Mouse (Mus musculus): ENCODE data around the gene Rnf126. TPM values are rescaled to one million over a fixed set of nuclear protein-coding genes. Genes with fewer than 3 reads are reported as not detected.

Gene Rnf126
- polyA plus RNA-seq, 1 experiment from 2014 or later: 77.0 TPM

GRCm38 (mm10) chr10:79743161-79743560, 23.6 kb downstream of the Rnf126 start:
- Histone ChIP-seq H3K9ac (replicated peaks; ENCODE audit: low read length) (no peak overlapping the region), H3K4me3 (ENCODE audit: low read length) (no peak overlapping the region), H3K9me3 (ENCODE audit: low read length) (peaks cover 27% of the 10 kb centered on the region), H3K36me3 (ENCODE audit: insufficient read depth, low read length) (peaks cover 61% of the 10 kb centered on the region), H3K4me1 (ENCODE audit: insufficient read depth, low read length) (peaks cover 11% of the 10 kb centered on the region), H3K27ac (ENCODE audit: low read length) (no peak overlapping the region), H3K27me3 (ENCODE audit: insufficient read depth, low read length) (no peaks in the 10 kb centered on the region), H3K4me2 (replicated peaks; ENCODE audit: low read depth, low read length) (no peak overlapping the region)
- WGBS: 91% methylated on average over 11 of the region's 11 CpGs
- no peak for ATAC-seq (ENCODE audit: low FRiP score, low TSS enrichment)

- H3K27ac ChIP-seq (ENCODE audit: low read length): no peak overlapping the region
- no peak overlapping the region for H3K4me2 ChIP-seq (replicated peaks; ENCODE audit: low read depth, low read length)
- H3K9ac ChIP-seq (replicated peaks; ENCODE audit: low read length): no peak overlapping the region
- H3K4me1 ChIP-seq (ENCODE audit: insufficient read depth, low read length): peaks cover 7% of the 10 kb centered on the region
- H3K36me3 ChIP-seq (ENCODE audit: insufficient read depth, low read length): peaks cover 84% of the 10 kb centered on the region
- 76% methylated on average over 11 of the region's 11 CpGs for WGBS
- no peaks in the 10 kb centered on the region; the same call in 1 of the 2 replicates for H3K27me3 ChIP-seq (ENCODE audit: insufficient read depth, low read length)
- H3K4me3 ChIP-seq (ENCODE audit: low read length): no peak overlapping the region
- no peak for ATAC-seq (ENCODE audit: low FRiP score, low TSS enrichment)
- peaks cover 50% of the 10 kb centered on the region for H3K9me3 ChIP-seq (ENCODE audit: low read length)
Observed at GRCm38 (mm10) chr10:79740863-79741262, 25.9 kb downstream of the Rnf126 start.

- no peak overlapping the region for H3K27ac ChIP-seq (ENCODE audit: low read length)
- no peak for ATAC-seq (ENCODE audit: low FRiP score, low TSS enrichment)
- H3K4me2 ChIP-seq (replicated peaks; ENCODE audit: low read depth, low read length): no peak overlapping the region
- H3K4me1 ChIP-seq (ENCODE audit: insufficient read depth, low read length): 0 out of 2 replicates have a peak, but pooled peaks cover 5% of the 10 kb centered on the region
- peaks cover 59% of the 10 kb centered on the region for H3K9me3 ChIP-seq (ENCODE audit: low read length)
- H3K36me3 ChIP-seq (ENCODE audit: insufficient read depth, low read length): peaks cover 97% of the 10 kb centered on the region
- H3K9ac ChIP-seq (replicated peaks; ENCODE audit: low read length): no peak overlapping the region
- H3K4me3 ChIP-seq (ENCODE audit: low read length): no peak overlapping the region
- 97% methylated on average over 28 of the region's 28 CpGs for WGBS
- H3K27me3 ChIP-seq (ENCODE audit: insufficient read depth, low read length): no peaks in the 10 kb centered on the region; the same call in 1 of the 2 replicates
Observed at GRCm38 (mm10) chr10:79739234-79739633, 27.5 kb downstream of the Rnf126 start.

- Histone ChIP-seq H3K9ac (replicated peaks; ENCODE audit: low read length) (no peak overlapping the region), H3K9me3 (ENCODE audit: low read length) (peaks cover 59% of the 10 kb centered on the region), H3K27me3 (ENCODE audit: insufficient read depth, low read length) (no peaks in the 10 kb centered on the region; the same call in 1 of the 2 replicates), H3K4me3 (ENCODE audit: low read length) (no peak overlapping the region), H3K36me3 (ENCODE audit: insufficient read depth, low read length) (peaks cover 98% of the 10 kb centered on the region), H3K27ac (ENCODE audit: low read length) (no peak overlapping the region), H3K4me2 (replicated peaks; ENCODE audit: low read depth, low read length) (no peak overlapping the region), H3K4me1 (ENCODE audit: insufficient read depth, low read length) (0 out of 2 replicates have a peak, but pooled peaks cover 5% of the 10 kb centered on the region)
- no peak for ATAC-seq (ENCODE audit: low FRiP score, low TSS enrichment)
- WGBS: 91% methylated on average over 10 of the region's 10 CpGs
Observed at GRCm38 (mm10) chr10:79738259-79738658, 28.5 kb downstream of the Rnf126 start.

- Histone ChIP-seq H3K27me3 (ENCODE audit: insufficient read depth, low read length) (no peaks in the 10 kb centered on the region; the same call in 1 of the 2 replicates), H3K4me3 (ENCODE audit: low read length) (no peak overlapping the region), H3K9ac (replicated peaks; ENCODE audit: low read length) (no peak overlapping the region), H3K4me1 (ENCODE audit: insufficient read depth, low read length) (0 out of 2 replicates have a peak, but pooled peaks cover 5% of the 10 kb centered on the region), H3K36me3 (ENCODE audit: insufficient read depth, low read length) (peaks cover 90% of the 10 kb centered on the region), H3K27ac (ENCODE audit: low read length) (no peak overlapping the region), H3K4me2 (replicated peaks; ENCODE audit: low read depth, low read length) (no peak overlapping the region), H3K9me3 (ENCODE audit: low read length) (peaks cover 63% of the 10 kb centered on the region)
- 81% methylated on average over 14 of the region's 14 CpGs for WGBS
- no peak for ATAC-seq (ENCODE audit: low FRiP score, low TSS enrichment)
Observed at GRCm38 (mm10) chr10:79736706-79737105, 30.0 kb downstream of the Rnf126 start.

GRCm38 (mm10) chr10:79735361-79735760, 31.4 kb downstream of the Rnf126 start:
- 28% methylated on average over 35 of the region's 52 CpGs for WGBS
- Histone ChIP-seq H3K27ac (ENCODE audit: low read length) (no peak overlapping the region), H3K27me3 (ENCODE audit: insufficient read depth, low read length) (no peaks in the 10 kb centered on the region; the same call in 1 of the 2 replicates), H3K4me3 (ENCODE audit: low read length) (peak overlapping the region; percentile 18; the same call in 1 of the 2 replicates), H3K9ac (replicated peaks; ENCODE audit: low read length) (0 out of 2 replicates have a peak overlapping the region, but pooled peaks have one; percentile 22), H3K4me2 (replicated peaks; ENCODE audit: low read depth, low read length) (peak overlapping the region; percentile 46), H3K36me3 (ENCODE audit: insufficient read depth, low read length) (peaks cover 77% of the 10 kb centered on the region), H3K4me1 (ENCODE audit: insufficient read depth, low read length) (0 out of 2 replicates have a peak, but pooled peaks cover 5% of the 10 kb centered on the region), H3K9me3 (ENCODE audit: low read length) (peaks cover 58% of the 10 kb centered on the region)
- ATAC-seq (ENCODE audit: low FRiP score, low TSS enrichment): no peak

GRCm38 (mm10) chr10:79733847-79734246, 32.9 kb downstream of the Rnf126 start:
- ATAC-seq (ENCODE audit: low FRiP score, low TSS enrichment): no peak
- Histone ChIP-seq H3K36me3 (ENCODE audit: insufficient read depth, low read length) (peaks cover 62% of the 10 kb centered on the region), H3K9ac (replicated peaks; ENCODE audit: low read length) (no peak overlapping the region), H3K9me3 (ENCODE audit: low read length) (peaks cover 43% of the 10 kb centered on the region), H3K27me3 (ENCODE audit: insufficient read depth, low read length) (no peaks in the 10 kb centered on the region; the same call in 1 of the 2 replicates), H3K4me1 (ENCODE audit: insufficient read depth, low read length) (0 out of 2 replicates have a peak, but pooled peaks cover 5% of the 10 kb centered on the region), H3K4me3 (ENCODE audit: low read length) (no peak overlapping the region), H3K27ac (ENCODE audit: low read length) (no peak overlapping the region), H3K4me2 (replicated peaks; ENCODE audit: low read depth, low read length) (no peak overlapping the region)
- 92% methylated on average over 15 of the region's 15 CpGs for WGBS

- H3K4me3 ChIP-seq (ENCODE audit: low read length): no peak overlapping the region
- 95% methylated on average over 1 of the region's 1 CpGs for WGBS
- H3K27me3 ChIP-seq (ENCODE audit: insufficient read depth, low read length): no peaks in the 10 kb centered on the region; the same call in 1 of the 2 replicates
- H3K9ac ChIP-seq (replicated peaks; ENCODE audit: low read length): no peak overlapping the region
- peaks cover 48% of the 10 kb centered on the region for H3K36me3 ChIP-seq (ENCODE audit: insufficient read depth, low read length)
- 0 out of 2 replicates have a peak, but pooled peaks cover 7% of the 10 kb centered on the region for H3K4me1 ChIP-seq (ENCODE audit: insufficient read depth, low read length)
- no peak for ATAC-seq (ENCODE audit: low FRiP score, low TSS enrichment)
- peaks cover 29% of the 10 kb centered on the region for H3K9me3 ChIP-seq (ENCODE audit: low read length)
- no peak overlapping the region for H3K4me2 ChIP-seq (replicated peaks; ENCODE audit: low read depth, low read length)
- H3K27ac ChIP-seq (ENCODE audit: low read length): no peak overlapping the region
Observed at GRCm38 (mm10) chr10:79732500-79732899, 34.3 kb downstream of the Rnf126 start.

GRCm38 (mm10) chr10:79729357-79729965, 37.3 kb downstream of the Rnf126 start:
- no peak overlapping the region for H3K9ac ChIP-seq (replicated peaks; ENCODE audit: low read length)
- H3K4me1 ChIP-seq (ENCODE audit: insufficient read depth, low read length): peaks cover 12% of the 10 kb centered on the region
- WGBS: 72% methylated on average over 13 of the region's 13 CpGs
- H3K4me3 ChIP-seq (ENCODE audit: low read length): no peak overlapping the region
- H3K27me3 ChIP-seq (ENCODE audit: insufficient read depth, low read length): no peaks in the 10 kb centered on the region
- H3K27ac ChIP-seq (ENCODE audit: low read length): no peak overlapping the region
- no peak overlapping the region for H3K4me2 ChIP-seq (replicated peaks; ENCODE audit: low read depth, low read length)
- no peak for ATAC-seq (ENCODE audit: low FRiP score, low TSS enrichment)
- H3K9me3 ChIP-seq (ENCODE audit: low read length): peaks cover 4% of the 10 kb centered on the region; the same call in 1 of the 2 replicates
- peaks cover 18% of the 10 kb centered on the region for H3K36me3 ChIP-seq (ENCODE audit: insufficient read depth, low read length)
